Mouse (Mus musculus): Measurements from ENCODE around the gene Arsg.
A peak's percentile ranks its signal among the peaks of the same experiment; 100 is the strongest.

Arsg gene

GRCm38 (mm10) chr11:109495771-109496474 is 22.7 kb downstream of the Arsg start:
- peak; percentile 64 to 70 for DNase-seq

- DNase-seq: no peak
These were observed 23.4 kb downstream of the Arsg start for GRCm38 (mm10) chr11:109496475-109496993.

- no peak for DNase-seq
These were observed 24.0 kb downstream of the Arsg start for GRCm38 (mm10) chr11:109496996-109497714.

GRCm38 (mm10) chr11:109497990-109498389 is 24.8 kb downstream of the Arsg start:
- DNase-seq: no peak

DNA sequence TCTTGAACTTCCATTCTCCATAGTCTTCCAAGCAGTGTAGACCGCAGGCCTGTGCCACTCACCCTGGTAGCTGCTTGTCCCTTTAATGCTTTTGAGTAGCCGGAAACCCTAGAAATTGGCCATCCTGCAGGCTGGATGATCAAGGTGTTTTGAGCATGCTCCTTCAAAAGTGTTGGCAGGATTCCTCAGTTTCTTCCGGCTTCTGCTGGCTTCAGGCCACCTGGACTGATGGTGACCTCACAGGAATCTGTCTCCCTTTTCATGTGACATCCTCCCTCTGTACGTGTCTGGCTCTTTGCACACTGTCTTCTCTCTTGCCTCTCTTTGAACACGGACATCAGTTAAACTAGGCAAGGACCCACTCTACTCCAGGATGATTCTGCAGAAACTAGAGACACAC is 27.0 kb downstream of the Arsg start:
- peak; percentile 73 to 74 for DNase-seq

GRCm38 (mm10) chr11:109504977-109505376 is 31.8 kb downstream of the Arsg start:
- DNase-seq: peak; percentile 79 to 80

GRCm38 (mm10) chr11:109505823-109506222 is 32.6 kb downstream of the Arsg start:
- DNase-seq: no peak

DNA sequence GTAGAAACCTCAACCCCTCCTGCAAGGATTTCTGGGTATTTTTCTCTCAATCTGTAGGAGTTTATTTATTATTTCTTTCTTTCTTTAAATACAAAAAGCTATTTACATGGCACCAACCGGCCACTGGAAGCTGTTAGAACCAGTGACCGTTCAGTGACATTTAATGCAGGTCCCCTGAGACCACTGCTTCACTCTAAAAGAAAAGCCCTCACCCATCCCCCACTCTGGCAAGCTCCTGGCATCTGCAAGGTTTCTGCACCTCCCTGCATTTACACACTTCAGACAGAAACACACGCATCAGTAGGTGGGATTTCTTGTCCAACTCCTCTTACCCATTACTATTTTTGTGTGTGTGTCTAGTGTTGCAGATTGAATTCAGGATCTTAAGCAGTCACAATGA is 33.9 kb downstream of the Arsg start:
- no peak for DNase-seq

- no peak for DNase-seq
These were observed 40.0 kb downstream of the Arsg start for GRCm38 (mm10) chr11:109512995-109513675.

- DNase-seq: no peak
These were observed 41.0 kb downstream of the Arsg start for GRCm38 (mm10) chr11:109514064-109514612.

DNA sequence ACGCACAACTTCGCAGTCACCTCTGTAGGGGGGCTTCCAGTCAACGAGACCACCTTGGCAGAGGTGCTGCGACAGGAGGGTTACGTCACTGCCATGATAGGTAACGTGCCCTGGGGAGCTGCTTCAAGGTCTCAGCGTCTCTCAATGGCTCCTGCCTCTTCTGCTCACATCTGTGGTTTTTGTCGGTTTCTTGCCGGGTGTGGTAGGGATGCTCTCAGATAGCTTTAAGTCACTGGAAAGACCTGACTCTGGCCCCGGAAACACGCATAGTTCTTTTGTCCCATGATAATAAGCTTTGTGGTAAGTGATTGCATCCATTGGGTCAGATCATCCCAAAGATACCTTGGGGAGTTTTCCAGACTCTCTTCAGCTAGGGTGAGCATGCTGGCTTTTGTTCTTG is 44.2 kb downstream of the Arsg start:
- DNase-seq: no peak

GRCm38 (mm10) chr11:109517816-109518215 is 44.6 kb downstream of the Arsg start:
- no peak for DNase-seq

DNA sequence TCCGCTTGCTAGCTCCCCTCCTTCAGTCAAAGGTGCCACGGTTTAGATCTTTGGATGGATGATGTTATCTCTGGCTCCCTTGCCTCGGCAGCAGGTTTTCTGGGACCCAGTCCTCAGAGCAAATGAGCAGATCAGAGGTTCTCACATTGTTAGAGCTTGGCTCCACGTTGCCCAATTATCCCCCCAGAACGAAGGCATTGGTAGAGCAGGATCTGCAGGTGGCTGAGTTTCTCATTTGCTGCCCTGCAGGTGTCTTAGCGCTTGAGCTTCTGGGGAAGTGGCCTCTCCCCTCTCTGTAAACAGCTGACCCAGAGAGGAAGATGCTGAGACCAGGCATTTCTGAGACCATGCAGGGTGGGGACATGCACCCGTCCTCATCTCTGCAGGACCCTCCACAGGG is 47.8 kb downstream of the Arsg start:
- no peak for DNase-seq

GRCm38 (mm10) chr11:109524869-109525268 is 51.7 kb downstream of the Arsg start:
- no peak for DNase-seq

DNA sequence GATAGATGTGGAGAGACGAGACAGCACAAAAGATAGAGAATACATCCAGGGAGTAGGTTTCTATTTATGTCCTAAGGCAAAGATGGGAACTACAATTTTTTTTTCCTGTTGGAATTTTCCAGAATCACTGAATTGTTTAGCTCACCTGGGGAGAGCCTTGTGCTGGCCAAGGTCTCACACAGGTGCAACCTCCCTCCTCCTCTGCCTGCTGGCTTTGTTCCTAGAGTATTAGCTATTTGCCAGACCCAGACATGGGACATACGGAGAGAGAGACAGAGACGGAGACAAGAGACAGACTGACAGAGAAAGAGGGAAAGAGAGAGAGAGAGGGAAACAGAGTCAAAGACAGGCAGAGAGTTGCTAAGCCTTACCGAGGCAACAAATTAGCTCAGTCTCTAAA is 52.4 kb downstream of the Arsg start:
- no peak for DNase-seq

- no peak for DNase-seq
These were observed 56.9 kb downstream of the Arsg start for GRCm38 (mm10) chr11:109530030-109530429.

- DNase-seq: no peak
These were observed 62.8 kb downstream of the Arsg start for GRCm38 (mm10) chr11:109535966-109536365.

DNA sequence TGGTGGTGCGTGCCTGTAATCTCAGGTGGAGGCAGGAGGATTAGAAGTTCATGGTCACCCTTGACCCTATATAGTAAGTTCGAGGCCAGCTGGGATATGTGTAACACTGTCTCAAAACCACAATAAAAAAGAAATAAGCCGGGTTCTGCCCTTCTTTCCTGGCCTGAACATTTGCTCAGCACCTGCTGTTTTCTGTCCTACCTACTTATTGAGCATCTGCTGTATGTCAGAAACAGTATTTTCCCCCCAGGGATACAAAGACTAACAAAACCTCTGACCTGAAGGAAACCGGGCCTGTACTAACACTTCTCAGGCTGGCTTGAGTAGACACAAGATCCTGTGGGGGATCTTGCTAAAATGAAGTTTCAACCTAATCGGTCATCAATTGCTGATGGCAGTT is 63.8 kb downstream of the Arsg start:
- DNase-seq: no peak

DNA sequence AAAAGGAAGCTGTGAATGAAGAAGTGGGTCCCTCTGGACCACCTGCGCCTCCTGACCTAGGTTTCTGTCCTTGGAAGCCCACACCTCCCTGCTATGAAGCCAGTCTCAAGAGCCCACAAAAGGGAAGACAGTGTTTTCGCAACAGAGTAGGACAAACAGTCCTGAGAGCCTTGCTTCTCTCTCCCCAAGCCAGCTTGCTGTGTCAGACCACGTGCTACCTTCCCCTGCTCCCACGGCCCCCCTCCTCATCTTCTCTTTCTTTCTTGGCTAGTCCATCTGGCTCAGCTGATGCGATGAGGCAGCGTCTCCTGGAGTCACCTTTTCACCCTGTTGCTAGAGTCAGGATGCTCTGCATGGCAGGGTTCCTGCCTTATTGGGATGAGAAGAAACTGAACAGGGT is 66.1 kb downstream of the Arsg start:
- DNase-seq: no peak

DNA sequence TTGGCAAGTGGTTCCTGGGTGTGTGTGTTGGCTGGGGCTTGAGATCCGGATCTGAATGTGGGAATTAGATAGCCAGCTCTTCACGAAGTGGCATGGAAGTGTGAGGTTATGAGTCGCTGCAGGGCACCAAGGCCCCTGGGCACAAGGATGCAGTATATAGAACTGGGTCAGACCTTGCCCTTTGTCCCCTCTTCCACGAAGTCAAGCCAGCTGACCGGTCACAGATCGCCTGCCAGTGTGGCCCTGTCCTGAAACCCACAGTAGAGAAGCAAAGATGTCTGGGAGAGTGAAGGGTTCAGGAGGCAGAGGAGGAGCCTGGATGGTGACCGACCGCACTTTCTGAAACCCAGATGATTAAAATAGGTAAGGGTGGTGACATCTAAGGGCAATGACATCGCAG is 70.3 kb downstream of the Arsg start:
- DNase-seq: peak; percentile 42 to 79

DNA sequence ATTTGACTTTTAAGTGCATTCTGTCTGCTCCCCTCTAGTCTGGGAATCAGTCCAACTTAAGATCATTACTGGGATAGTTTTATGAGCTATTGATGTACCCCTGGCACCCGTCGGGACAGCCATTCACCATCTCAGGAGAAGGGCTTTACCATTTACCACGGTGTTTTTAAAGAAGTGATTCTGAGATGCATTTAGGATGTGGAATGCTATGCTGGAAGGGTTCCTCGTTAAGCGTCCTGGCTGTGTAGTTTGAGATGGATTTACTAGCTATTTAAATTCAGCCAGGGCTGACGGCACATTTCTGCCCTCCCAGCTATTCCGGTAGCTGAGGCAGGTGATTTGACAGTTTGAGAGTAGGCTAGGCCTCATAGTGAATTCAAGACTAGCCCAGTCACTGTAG is 71.3 kb downstream of the Arsg start:
- DNase-seq: no peak

GRCm38 (mm10) chr11:109545265-109545664 is 72.1 kb downstream of the Arsg start:
- DNase-seq: no peak

DNA sequence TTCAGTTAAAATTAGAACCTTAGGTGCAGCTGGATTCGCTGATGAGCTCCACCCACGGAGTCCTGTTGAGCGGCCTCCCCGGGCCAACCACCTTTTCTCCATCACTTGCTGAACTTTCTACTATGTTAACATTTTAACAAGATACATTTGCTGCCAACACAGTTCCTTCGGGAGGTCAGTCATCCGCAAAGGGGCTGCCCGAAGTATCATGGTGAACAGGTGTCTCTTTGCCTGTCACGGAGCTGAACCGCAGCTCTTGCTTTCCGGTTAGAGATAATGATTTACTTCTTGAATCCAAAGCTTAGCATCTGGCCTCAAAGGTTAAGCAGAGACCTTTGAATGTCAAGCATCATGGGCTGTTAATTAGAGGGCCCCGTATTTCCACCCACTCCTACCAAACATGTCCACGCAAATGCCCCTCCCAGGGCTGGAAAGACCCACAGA is 72.5 kb downstream of the Arsg start:
- peak; percentile 67 to 92 for DNase-seq

Measured in kidney, postnatal 25 days (tissue).